Mouse (Mus musculus) naive thymus-derived CD4-positive, alpha-beta T cell, adult 2 months (primary cell): ENCODE measurements around the gene Fmo4.
A peak's percentile ranks its signal among the peaks of the same experiment; 100 is the strongest.
"Not testable (repeated sequence)": the region's sequence is repeated elsewhere in the genome, so short reads cannot be mapped to it uniquely, and the experiment has no call there.

Source experiments
- DNase-seq: peaks from one replicate; pipeline ENCODE4 v3.0.0-alpha.2; 2011; ENCODE audit warnings: low read depth

Gene Fmo4

GRCm38 (mm10) chr1:162792306-162793044 lies 21.3 kb downstream of the Fmo4 start:
- DNase-seq: no peak

- DNase-seq: no peak
Observed at GRCm38 (mm10) chr1:162785222-162785621, 28.6 kb downstream of the Fmo4 start.

- no peak for DNase-seq
Observed at GRCm38 (mm10) chr1:162783669-162784248, 30.0 kb downstream of the Fmo4 start.

- not testable (repeated sequence) for DNase-seq
Observed at GRCm38 (mm10) chr1:162781035-162781434, 32.7 kb downstream of the Fmo4 start.

- DNase-seq: no peak
Observed at GRCm38 (mm10) chr1:162777943-162778538, 35.7 kb downstream of the Fmo4 start.

- no peak for DNase-seq
Observed at GRCm38 (mm10) chr1:162773661-162774060, 40.1 kb downstream of the Fmo4 start.

GRCm38 (mm10) chr1:162771617-162772360 lies 42.0 kb downstream of the Fmo4 start:
- DNase-seq: no peak

GRCm38 (mm10) chr1:162752009-162752408 lies 61.8 kb downstream of the Fmo4 start:
- DNase-seq: peak; percentile 60

GRCm38 (mm10) chr1:162749607-162750006 lies 64.2 kb downstream of the Fmo4 start:
- no peak for DNase-seq

GRCm38 (mm10) chr1:162748761-162749160 lies 65.0 kb downstream of the Fmo4 start:
- no peak for DNase-seq
